12 mouse cellular contexts compared by ENCODE assay signal in the genomic region with DNA sequence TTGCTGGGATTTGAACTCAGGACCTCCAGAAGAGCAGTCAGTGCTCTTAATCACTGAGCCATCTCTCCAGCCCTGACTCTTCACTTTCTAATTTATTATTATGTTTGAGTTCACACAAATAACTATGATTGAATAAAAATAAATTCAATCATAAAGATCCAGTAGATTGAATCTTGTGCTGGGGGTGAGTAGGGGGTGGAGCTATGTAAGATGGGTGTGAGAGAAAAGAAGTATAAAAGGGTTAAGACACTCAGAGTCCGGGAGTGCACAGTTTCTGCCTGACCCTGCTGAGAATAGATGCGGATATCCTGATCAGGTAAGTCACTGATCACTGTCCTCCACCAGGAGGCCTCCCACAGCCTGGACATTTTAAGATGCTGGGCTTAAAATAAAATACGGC.
"Had no signal": no experiment of that assay in that cellular context is flagged by ENCODE, and none has a peak within 500 bp of the region (broad histone marks: within the 10 kb centered on the region; RNA-seq: fewer than 3 reads in every experiment).

Gm13043 (plus strand) TSS at position 301 of the 400 bp plus-strand sequence.

- DNase-seq: retina, postnatal 1 day; right cerebral cortex, adult 18-20 months; right cerebral cortex, postnatal 14 days; right cerebral cortex, postnatal 25 days; right cerebral cortex, postnatal 4 days; spleen, adult 18-20 months; thymus, adult 18-20 months; thymus, adult 2 months; thymus, postnatal 14 days; thymus, postnatal 25 days; thymus, postnatal 36 days; thymus, postnatal 4 days had no signal
